In genomic region chr7:48123806-48124205, GRCm38 (mm10) we compare ENCODE assay signal across 23 mouse cellular contexts. TPM values are rescaled to one million over a fixed set of nuclear protein-coding genes. Genes with fewer than 3 reads are reported as not detected.
"Had no signal": no experiment of that assay in that cellular context is flagged by ENCODE, and none has a peak within 500 bp of the region (broad histone marks: within the 10 kb centered on the region; RNA-seq: fewer than 3 reads in every experiment).

No protein-coding gene starts in this region.

- H3K9me3 ChIP-seq: kidney, embryonic 15.5 days; limb, embryonic 15.5 days; lung, embryonic 15.5 days; stomach, embryonic 15.5 days had no signal

- H3K27me3 ChIP-seq: kidney, embryonic 15.5 days; limb, embryonic 12.5 days; limb, embryonic 15.5 days; lung, embryonic 15.5 days; stomach, embryonic 15.5 days had no signal

- H3K27ac ChIP-seq: kidney, embryonic 15.5 days; limb, embryonic 12.5 days; limb, embryonic 15.5 days; liver, embryonic 14.5 days; lung, embryonic 15.5 days; stomach, embryonic 15.5 days had no signal

- H3K36me3 ChIP-seq: limb, embryonic 12.5 days; limb, embryonic 15.5 days; stomach, embryonic 15.5 days had no signal

- H3K4me2 ChIP-seq: kidney, embryonic 15.5 days; limb, embryonic 12.5 days; limb, embryonic 15.5 days; liver, embryonic 11.5 days; lung, embryonic 15.5 days; stomach, embryonic 15.5 days had no signal

- H3K4me1 ChIP-seq: kidney, embryonic 15.5 days; limb, embryonic 12.5 days; limb, embryonic 15.5 days; lung, embryonic 15.5 days; stomach, embryonic 15.5 days had no signal

- H3K4me3 ChIP-seq: kidney, embryonic 15.5 days; limb, embryonic 12.5 days; limb, embryonic 15.5 days; lung, embryonic 15.5 days; stomach, embryonic 15.5 days had no signal

- H3K9ac ChIP-seq: kidney, embryonic 15.5 days; limb, embryonic 12.5 days; limb, embryonic 15.5 days; liver, embryonic 14.5 days; liver, postnatal 0 days; lung, embryonic 15.5 days; stomach, embryonic 15.5 days had no signal

- ATAC-seq: intestine, postnatal 0 days; liver, postnatal 0 days had no signal

- DNase-seq: kidney, adult 2 months; kidney, postnatal 10 days; kidney, postnatal 4 days; left cerebral cortex, postnatal 4 days; liver, postnatal 0 days; lung, postnatal 14 days; lung, postnatal 4 days; retina, postnatal 1 day; right cerebral cortex, postnatal 25 days; spleen, adult 18-20 months; thymus, postnatal 25 days had no signal

RNA-seq across cellular contexts. Expression of gene Mrgprb5, which starts 45.0 kb away (rescaled TPM):
- polyA plus RNA-seq: intestine, embryonic 14.5 days; intestine, postnatal 0 days; kidney, adult 2 months; kidney, embryonic 15.5 days; limb, embryonic 12.5 days; limb, embryonic 15.5 days; liver, embryonic 11.5 days; liver, embryonic 14.5 days; liver, postnatal 0 days; lung, embryonic 15.5 days; midbrain, postnatal 0 days; neural tube, embryonic 11.5 days; stomach, embryonic 15.5 days; thymus, postnatal 0 days had no signal
